Mouse (Mus musculus) sigmoid colon, adult 10 weeks (tissue): ENCODE results near the gene Gm960. TPM values are rescaled to one million over a fixed set of nuclear protein-coding genes. Genes with fewer than 3 reads are reported as not detected.

Source experiments
- polyA plus RNA-seq: library from polyadenylated mRNA; stranded (reverse); fragments of 350-450 nt; fragmentation: Illumina TruSeq; extraction: RNeasy Lipid Tissue Mini Kit (QIAGEN cat#74804); gene quantifications from one replicate; pipeline ENCODE4 v1.2.3, GENCODE M21; 2014; ENCODE audit warnings: low read depth, low replicate concordance

Gm960 gene
- polyA plus RNA-seq = not detected

GRCm38 (mm10) chr19:4698205-4698677 is at the start of gene Gm960:
Gene Gm960, minus strand, starts transcription at chr19:4698668.

GRCm38 (mm10) chr19:4711098-4711600 is 12.7 kb upstream of the Gm960 start, which contains the start of gene Sptbn2:
Gene Sptbn2, plus strand, starts transcription at chr19:4711167.

GRCm38 (mm10) chr19:4625179-4625828 is 73.2 kb downstream of the Gm960 start, which contains the start of gene Rce1:
Gene Rce1, minus strand, starts transcription at chr19:4625641.

GRCm38 (mm10) chr19:4615151-4616093 is 83.0 kb downstream of the Gm960 start, which contains the start of gene Lrfn4:
Gene Lrfn4, minus strand, starts transcription at chr19:4615667.

Other genes starting within 250 kb of the Gm960 start
- not detected for gene Syt12, start 221.2 kb downstream of the Gm960 start, polyA plus RNA-seq
- gene 2010003K11Rik, start 200.1 kb downstream of the Gm960 start, polyA plus RNA-seq = 7.6 TPM
- gene Pcx, start 188.2 kb downstream of the Gm960 start, polyA plus RNA-seq = 0.50 TPM
- not detected for gene Lrfn4, start 83.0 kb downstream of the Gm960 start, polyA plus RNA-seq
- gene Rce1, start 73.0 kb downstream of the Gm960 start, polyA plus RNA-seq = 5.1 TPM
- gene Sptbn2, start 12.5 kb upstream of the Gm960 start, polyA plus RNA-seq = 0.35 TPM
- gene Rbm4b, start 57.8 kb upstream of the Gm960 start, polyA plus RNA-seq = 9.8 TPM
- gene Rbm4, start 95.2 kb upstream of the Gm960 start, polyA plus RNA-seq = 18.8 TPM
- gene Gm21992, start 112.9 kb upstream of the Gm960 start, polyA plus RNA-seq = 6.3 TPM
- 7.5 TPM for gene Rbm14, start 113.0 kb upstream of the Gm960 start, polyA plus RNA-seq
- 1.9 TPM for gene Ccs, start 140.7 kb upstream of the Gm960 start, polyA plus RNA-seq
- gene Ccdc87, start 140.7 kb upstream of the Gm960 start, polyA plus RNA-seq = 0.32 TPM
- 10.3 TPM for gene Ctsf, start 156.5 kb upstream of the Gm960 start, polyA plus RNA-seq
- not detected for gene Actn3, start 179.2 kb upstream of the Gm960 start, polyA plus RNA-seq
- gene Zdhhc24, start 180.0 kb upstream of the Gm960 start, polyA plus RNA-seq = 23.1 TPM
- gene Bbs1, start 208.0 kb upstream of the Gm960 start, polyA plus RNA-seq = 2.1 TPM
- gene Dpp3, start 229.6 kb upstream of the Gm960 start, polyA plus RNA-seq = 5.8 TPM
- 0.85 TPM for gene Peli3, start 244.5 kb upstream of the Gm960 start, polyA plus RNA-seq